In the genomic region with DNA sequence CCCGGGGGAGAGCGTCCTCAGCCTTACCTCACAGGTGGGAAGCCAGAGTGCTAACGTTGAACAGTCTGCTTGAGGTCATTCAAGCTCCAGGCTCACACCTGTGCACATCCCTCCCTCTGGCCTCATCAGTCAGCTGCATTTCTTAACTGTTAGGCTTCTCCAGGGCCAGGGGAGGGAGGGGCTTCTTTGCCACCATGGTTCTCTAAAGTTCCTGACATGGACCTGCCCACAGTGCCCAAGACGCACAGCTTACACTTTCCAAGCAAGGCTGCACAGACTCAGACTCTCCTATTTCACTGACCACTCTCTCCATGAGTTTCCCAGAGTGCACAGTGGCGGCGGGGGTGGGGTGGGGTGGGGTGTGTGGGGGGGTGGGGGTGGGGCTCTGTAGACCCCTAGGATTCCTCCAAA, we compare ENCODE assay signal across 9 mouse cellular contexts. TPM values are rescaled to one million over a fixed set of nuclear protein-coding genes. Genes with fewer than 3 reads are reported as not detected.
DNase-seq lines count a peak whose midpoint lies in the region; ATAC-seq lines count a peak whose summit lies in the region.
"Had no signal": no experiment of that assay in that cellular context is flagged by ENCODE, and none has a peak within 500 bp of the region (broad histone marks: within the 10 kb centered on the region; RNA-seq: fewer than 3 reads in every experiment).

No protein-coding gene starts in this region.

- peak overlapping the region; percentile 55; the same call in 1 of the 2 replicates for H3K4me2 ChIP-seq in heart, embryonic 15.5 days
- peak overlapping the region; percentile 62 for H3K4me2 ChIP-seq in forebrain, embryonic 12.5 days
- peak overlapping the region; percentile 42; the same call in 1 of the 2 replicates for H3K4me2 ChIP-seq in limb, embryonic 15.5 days

- no peaks in the 10 kb centered on the region for H3K36me3 ChIP-seq in heart, embryonic 15.5 days
- 0 out of 2 replicates have a peak, but pooled peaks cover 7% of the 10 kb centered on the region for H3K36me3 ChIP-seq in forebrain, embryonic 12.5 days (replicated peaks)
- H3K36me3 ChIP-seq in limb, embryonic 15.5 days, result peaks cover 12% of the 10 kb centered on the region; the same call in 1 of the 2 replicates

- H3K4me1 ChIP-seq in heart, embryonic 15.5 days (replicated peaks), result peaks cover 61% of the 10 kb centered on the region
- H3K4me1 ChIP-seq in forebrain, embryonic 12.5 days, result peaks cover 30% of the 10 kb centered on the region
- peaks cover 36% of the 10 kb centered on the region for H3K4me1 ChIP-seq in limb, embryonic 15.5 days

- 33% methylated on average over 6 of the region's 6 CpGs for WGBS in heart, embryonic 15.5 days
- 20% methylated on average over 6 of the region's 6 CpGs for WGBS in forebrain, embryonic 12.5 days
- WGBS in limb, embryonic 15.5 days, result 12% methylated on average over 6 of the region's 6 CpGs

- no peaks in the 10 kb centered on the region for H3K9me3 ChIP-seq in heart, embryonic 15.5 days (replicated peaks)
- H3K9me3 ChIP-seq in forebrain, embryonic 12.5 days, result no peaks in the 10 kb centered on the region
- H3K9me3 ChIP-seq in limb, embryonic 15.5 days, result no peaks in the 10 kb centered on the region

- intact Hi-C loops in heart, postnatal 14 days (cut with DNase I), result no loop called here

- peak overlapping the region; percentile 19; the same call in 1 of the 2 replicates for H3K9ac ChIP-seq in heart, embryonic 15.5 days
- H3K9ac ChIP-seq in forebrain, embryonic 12.5 days, result peak overlapping the region; percentile 69
- H3K9ac ChIP-seq in limb, embryonic 15.5 days, result no peak overlapping the region

- peak overlapping the region; percentile 4; the same call in 1 of the 2 replicates for H3K27ac ChIP-seq in heart, embryonic 15.5 days
- peak overlapping the region; percentile 97 for H3K27ac ChIP-seq in forebrain, embryonic 12.5 days
- peak overlapping the region; percentile 80 for H3K27ac ChIP-seq in limb, embryonic 15.5 days

- ATAC-seq in heart, embryonic 15.5 days (replicated peaks; ENCODE audit: insufficient number of reproducible peaks, insufficient read depth, low FRiP score, low read depth), result 0 out of 2 replicates have a peak, but pooled peaks have one; percentile 16
- peak; percentile 59 for ATAC-seq in forebrain, embryonic 12.5 days (ENCODE audit: low FRiP score)
- peak; percentile 49; the same call in 1 of the 2 replicates for ATAC-seq in limb, embryonic 15.5 days (ENCODE audit: insufficient number of reproducible peaks, low FRiP score, low TSS enrichment, low read depth)

- no peak for DNase-seq in heart, postnatal 14 days
- DNase-seq in B cell, adult 2 months, result peak; percentile 4 to 12
- no peak for DNase-seq in frontal cortex, adult 2 months (ENCODE audit: extremely low spot score in 1 of 2, low spot score in 1 of 2)
- no peak for DNase-seq in urinary bladder, postnatal 10 days (ENCODE audit: low spot score)
- DNase-seq in left cerebral cortex, adult 9 months (ENCODE audit: low spot score in 2 of 2), result no peak
- DNase-seq: layer of hippocampus, adult 9-11 months had no signal

- H3K4me3 ChIP-seq in heart, embryonic 15.5 days, result no peak overlapping the region
- peak overlapping the region; percentile 38 for H3K4me3 ChIP-seq in forebrain, embryonic 12.5 days (replicated peaks)
- 0 out of 2 replicates have a peak overlapping the region, but pooled peaks have one; percentile 30 for H3K4me3 ChIP-seq in limb, embryonic 15.5 days

- H3K27me3 ChIP-seq in heart, embryonic 15.5 days, result no peaks in the 10 kb centered on the region
- H3K27me3 ChIP-seq in forebrain, embryonic 12.5 days, result no peaks in the 10 kb centered on the region
- no peaks in the 10 kb centered on the region for H3K27me3 ChIP-seq in limb, embryonic 15.5 days

RNA-seq across cellular contexts. Expression of a gene that starts 10.1 kb away (rescaled TPM):
- 0.08 and 0.24 TPM in 2 replicates for polyA plus RNA-seq in heart, embryonic 15.5 days (2015; fragmentation: Nextera tagmentation; extraction: Ambion mirVana)
- total RNA-seq in heart, postnatal 14 days (2021), result under 1 TPM in 1 of 2 experiments, not detected in 1; 0.81 TPM
- polyA plus RNA-seq in forebrain, embryonic 12.5 days (2016; fragmentation: Nextera tagmentation; extraction: Ambion mirVana), result 0.22 and 0.37 TPM in 2 replicates
- polyA plus RNA-seq in limb, embryonic 15.5 days (2015; fragmentation: Nextera tagmentation; extraction: Ambion mirVana), result 0.34 and 0.47 TPM in 2 replicates
- polyA plus RNA-seq in frontal cortex, adult 2 months (2012; rRNA removed), result 0.40 and 0.44 TPM in 2 replicates

RNA-seq across cellular contexts. Expression of a gene that starts 10.1 kb away (rescaled TPM):
- polyA plus RNA-seq in heart, embryonic 15.5 days (2015; fragmentation: Nextera tagmentation; extraction: Ambion mirVana), result 17.4 and 20.7 TPM in 2 replicates
- total RNA-seq in heart, postnatal 14 days (2021), result 1 to 10 TPM; 8.0 to 8.1 TPM
- polyA plus RNA-seq in forebrain, embryonic 12.5 days (2016; fragmentation: Nextera tagmentation; extraction: Ambion mirVana), result 17.9 and 19.8 TPM in 2 replicates
- polyA plus RNA-seq in limb, embryonic 15.5 days (2015; fragmentation: Nextera tagmentation; extraction: Ambion mirVana), result 23.0 and 24.3 TPM in 2 replicates
- 0.78 and 0.86 TPM in 2 replicates for polyA plus RNA-seq in frontal cortex, adult 2 months (2012; rRNA removed)

RNA-seq across cellular contexts. Expression of a gene that starts 28.5 kb away (rescaled TPM):
- polyA plus RNA-seq in heart, embryonic 15.5 days (2015; fragmentation: Nextera tagmentation; extraction: Ambion mirVana), result 0.09 TPM in 1 of 2 replicates, not detected in the other
- total RNA-seq in heart, postnatal 14 days (2021), result 1 to 10 TPM; 1.3 to 2.1 TPM
- polyA plus RNA-seq in forebrain, embryonic 12.5 days (2016; fragmentation: Nextera tagmentation; extraction: Ambion mirVana), result 0.09 and 0.10 TPM in 2 replicates
- polyA plus RNA-seq in limb, embryonic 15.5 days (2015; fragmentation: Nextera tagmentation; extraction: Ambion mirVana), result not detected in 2 replicates
- polyA plus RNA-seq in frontal cortex, adult 2 months (2012; rRNA removed), result 0.14 and 0.29 TPM in 2 replicates

RNA-seq across cellular contexts. Expression of a gene that starts 43.6 kb away (rescaled TPM):
- polyA plus RNA-seq in heart, embryonic 15.5 days (2015; fragmentation: Nextera tagmentation; extraction: Ambion mirVana), result 0.74 and 1.2 TPM in 2 replicates
- total RNA-seq in heart, postnatal 14 days (2021), result 1 to 10 TPM; 1.6 to 1.7 TPM
- 0.95 and 1.3 TPM in 2 replicates for polyA plus RNA-seq in forebrain, embryonic 12.5 days (2016; fragmentation: Nextera tagmentation; extraction: Ambion mirVana)
- polyA plus RNA-seq in limb, embryonic 15.5 days (2015; fragmentation: Nextera tagmentation; extraction: Ambion mirVana), result 1.1 and 1.3 TPM in 2 replicates
- polyA plus RNA-seq in frontal cortex, adult 2 months (2012; rRNA removed), result 1.8 and 2.0 TPM in 2 replicates

RNA-seq across cellular contexts. Expression of a gene that starts 54.2 kb away (rescaled TPM):
- polyA plus RNA-seq in heart, embryonic 15.5 days (2015; fragmentation: Nextera tagmentation; extraction: Ambion mirVana), result 97.5 and 103 TPM in 2 replicates
- total RNA-seq in heart, postnatal 14 days (2021), result 100 to 1,000 TPM; 133 to 134 TPM
- 61.8 and 62.7 TPM in 2 replicates for polyA plus RNA-seq in forebrain, embryonic 12.5 days (2016; fragmentation: Nextera tagmentation; extraction: Ambion mirVana)
- polyA plus RNA-seq in limb, embryonic 15.5 days (2015; fragmentation: Nextera tagmentation; extraction: Ambion mirVana), result 227 and 249 TPM in 2 replicates
- polyA plus RNA-seq in frontal cortex, adult 2 months (2012; rRNA removed), result 46.5 and 48.4 TPM in 2 replicates

Comparison
In these comparisons a context has a peak if more than half of its experiments do, and no peak if none do; other contexts are left out.
1. H3K27ac ChIP-seq: peak in every context shown above with its lines; median percentile 97 in forebrain, embryonic 12.5 days; 80 in limb, embryonic 15.5 days; 4 in heart, embryonic 15.5 days.
2. DNase-seq: peak in B cell, adult 2 months (2 of 2); none in heart, postnatal 14 days (0 of 2), frontal cortex, adult 2 months (0 of 2), urinary bladder, postnatal 10 days (single experiment) and left cerebral cortex, adult 9 months (0 of 2).
3. Peak in every context shown above with its lines, with median percentiles within 50 percentile points of each other: ATAC-seq and H3K4me2 ChIP-seq.